Mouse (Mus musculus): ENCODE measurements around the gene Olfr282.
"Not testable (repeated sequence)": the region's sequence is repeated elsewhere in the genome, so short reads cannot be mapped to it uniquely, and the experiment has no call there.

The Olfr282 gene

DNA sequence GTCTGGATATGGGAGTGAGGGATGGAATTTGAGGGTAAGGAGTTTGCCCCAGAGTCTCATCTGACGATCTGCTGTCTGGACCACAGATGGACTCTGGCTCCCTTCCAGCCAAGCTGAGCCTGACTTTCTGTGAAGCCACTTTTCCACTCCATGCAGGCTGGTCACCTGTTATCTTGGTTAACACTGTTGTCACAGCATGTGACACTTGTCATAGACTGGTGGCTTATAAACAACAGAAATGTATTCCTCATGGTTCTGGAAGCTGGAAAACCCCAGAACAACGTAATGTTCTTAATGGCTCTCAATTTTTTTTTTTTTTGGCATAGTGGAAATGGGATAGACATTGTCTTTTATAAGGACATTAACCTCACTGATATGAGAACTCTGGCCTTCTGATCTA is 21.4 kb upstream of the Olfr282 start:
- H3K36me3 ChIP-seq (ENCODE audit: insufficient read depth, low read length) = no peaks in the 10 kb centered on the region
- H3K27me3 ChIP-seq (ENCODE audit: insufficient read depth, low read length) = no peaks in the 10 kb centered on the region
- no peak for TF ChIP-seq CTCF (conservative IDR thresholded peaks at IDR 0.05; ENCODE audit: low read length)
- TF ChIP-seq NANOG (IDR thresholded peaks at IDR 0.05; ENCODE audit: borderline replicate concordance, low read length) = no peak
- no peak for TF ChIP-seq POU5F1 (IDR thresholded peaks at IDR 0.05; ENCODE audit: borderline replicate concordance, low read length)
- peaks cover 16% of the 10 kb centered on the region for H3K9me3 ChIP-seq (ENCODE audit: low read length)
- no peaks in the 10 kb centered on the region for H3K4me1 ChIP-seq (replicated peaks; ENCODE audit: low read depth, low read length)
- H3K4me3 ChIP-seq (replicated peaks; ENCODE audit: low read length) = no peak overlapping the region

DNA sequence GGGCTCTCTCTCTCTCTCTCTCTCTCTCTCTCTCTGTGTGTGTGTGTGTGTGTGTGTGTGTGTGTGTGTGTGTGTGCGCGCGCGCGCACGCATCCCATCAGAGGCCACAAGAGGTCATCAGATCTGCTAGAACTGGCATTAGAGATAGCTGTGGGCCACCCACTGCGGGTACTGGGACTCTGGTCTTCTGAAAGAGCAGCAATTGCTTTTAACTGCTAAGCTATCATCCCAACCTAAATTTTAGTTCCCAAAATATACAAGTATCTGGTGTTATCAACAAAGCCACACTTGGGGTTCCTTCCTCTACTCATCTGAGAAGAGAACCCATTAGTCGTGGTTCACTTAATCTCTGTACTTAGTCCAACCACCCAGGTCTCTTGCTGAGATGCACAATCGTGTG is 20.8 kb upstream of the Olfr282 start:
- no peaks in the 10 kb centered on the region for H3K36me3 ChIP-seq (ENCODE audit: insufficient read depth, low read length)

DNA sequence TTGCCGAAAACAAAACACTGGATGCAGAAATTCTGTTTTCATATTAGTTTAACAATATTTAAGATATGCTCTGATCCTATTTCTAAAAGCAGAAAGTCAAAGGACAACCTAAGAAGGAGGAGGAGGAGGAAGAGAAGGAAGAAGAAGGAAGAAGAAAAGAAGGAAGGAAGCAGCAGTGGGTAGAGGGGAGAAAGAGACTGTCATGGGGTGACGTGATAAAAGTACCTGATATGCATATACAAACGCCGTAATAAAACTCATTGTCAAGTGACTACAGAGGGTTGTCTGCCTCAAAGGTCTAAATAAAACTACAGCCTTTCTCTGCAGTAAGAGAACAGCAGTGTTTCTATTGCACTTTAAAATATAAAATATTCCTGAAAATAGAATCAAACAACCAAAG is 15.0 kb upstream of the Olfr282 start:
- no peaks in the 10 kb centered on the region for H3K4me1 ChIP-seq (replicated peaks; ENCODE audit: low read depth, low read length)
- H3K36me3 ChIP-seq (ENCODE audit: insufficient read depth, low read length) = no peaks in the 10 kb centered on the region

More for the DNA sequence above, 20.8 kb upstream of the Olfr282 start:
- TF ChIP-seq NANOG (IDR thresholded peaks at IDR 0.05; ENCODE audit: borderline replicate concordance, low read length) (no peak), POU5F1 (IDR thresholded peaks at IDR 0.05; ENCODE audit: borderline replicate concordance, low read length) (no peak), CTCF (conservative IDR thresholded peaks at IDR 0.05; ENCODE audit: low read length) (no peak)
- no peak overlapping the region for H3K4me3 ChIP-seq (replicated peaks; ENCODE audit: low read length)
- H3K4me1 ChIP-seq (replicated peaks; ENCODE audit: low read depth, low read length) = no peaks in the 10 kb centered on the region
- H3K27me3 ChIP-seq (ENCODE audit: insufficient read depth, low read length) = no peaks in the 10 kb centered on the region
- peaks cover 16% of the 10 kb centered on the region for H3K9me3 ChIP-seq (ENCODE audit: low read length)

DNA sequence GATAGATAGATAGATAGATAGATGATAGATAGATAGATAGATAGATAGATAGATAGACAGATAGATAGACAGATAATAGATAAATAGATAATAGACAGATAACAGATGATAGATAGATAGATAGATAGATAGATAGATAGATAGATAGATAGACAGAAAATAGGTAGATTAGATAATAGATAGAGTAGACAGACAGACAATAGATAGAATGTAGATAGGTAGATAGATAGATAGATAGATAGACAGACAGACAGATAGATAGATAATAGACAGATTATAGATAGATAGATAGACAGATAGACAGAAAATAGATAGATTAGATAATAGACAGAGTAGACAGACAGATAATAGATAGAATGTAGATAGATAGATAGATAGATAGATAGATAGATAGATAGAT is 14.2 kb upstream of the Olfr282 start:
- not testable (repeated sequence) for H3K9me3 ChIP-seq (ENCODE audit: low read length); H3K4me3 ChIP-seq (replicated peaks; ENCODE audit: low read length); H3K4me1 ChIP-seq (replicated peaks; ENCODE audit: low read depth, low read length); H3K36me3 ChIP-seq (ENCODE audit: insufficient read depth, low read length); H3K27me3 ChIP-seq (ENCODE audit: insufficient read depth, low read length)

More for the DNA sequence above, 15.0 kb upstream of the Olfr282 start:
- H3K4me3 ChIP-seq (replicated peaks; ENCODE audit: low read length) = no peak overlapping the region
- no peak for TF ChIP-seq POU5F1 (IDR thresholded peaks at IDR 0.05; ENCODE audit: borderline replicate concordance, low read length)
- no peak for TF ChIP-seq NANOG (IDR thresholded peaks at IDR 0.05; ENCODE audit: borderline replicate concordance, low read length)
- no peak for TF ChIP-seq CTCF (conservative IDR thresholded peaks at IDR 0.05; ENCODE audit: low read length)
- H3K9me3 ChIP-seq (ENCODE audit: low read length) = no peaks in the 10 kb centered on the region
- H3K27me3 ChIP-seq (ENCODE audit: insufficient read depth, low read length) = no peaks in the 10 kb centered on the region

DNA sequence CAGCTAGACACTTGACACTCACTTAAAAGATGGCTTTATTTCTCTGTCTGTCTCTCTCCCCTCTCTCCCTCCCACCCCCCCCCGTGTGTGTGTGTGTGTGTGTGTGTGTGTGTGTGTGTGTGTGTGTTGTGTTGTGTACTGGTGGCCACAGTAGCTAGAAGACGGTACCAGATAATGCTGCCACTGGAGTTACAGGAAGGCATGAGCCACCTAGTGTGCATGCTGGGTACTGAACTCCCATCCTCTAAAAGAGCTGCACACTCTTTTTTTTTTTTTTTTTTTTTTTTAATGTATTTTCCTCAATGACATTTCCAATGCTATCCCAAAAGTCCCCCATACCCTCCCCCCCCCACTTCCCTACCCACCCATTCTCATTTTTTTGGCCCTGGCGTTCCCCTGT is 13.7 kb upstream of the Olfr282 start:
- H3K36me3 ChIP-seq (ENCODE audit: insufficient read depth, low read length); H3K4me3 ChIP-seq (replicated peaks; ENCODE audit: low read length); H3K9me3 ChIP-seq (ENCODE audit: low read length); H3K27me3 ChIP-seq (ENCODE audit: insufficient read depth, low read length); H3K4me1 ChIP-seq (replicated peaks; ENCODE audit: low read depth, low read length): not testable (repeated sequence)

DNA sequence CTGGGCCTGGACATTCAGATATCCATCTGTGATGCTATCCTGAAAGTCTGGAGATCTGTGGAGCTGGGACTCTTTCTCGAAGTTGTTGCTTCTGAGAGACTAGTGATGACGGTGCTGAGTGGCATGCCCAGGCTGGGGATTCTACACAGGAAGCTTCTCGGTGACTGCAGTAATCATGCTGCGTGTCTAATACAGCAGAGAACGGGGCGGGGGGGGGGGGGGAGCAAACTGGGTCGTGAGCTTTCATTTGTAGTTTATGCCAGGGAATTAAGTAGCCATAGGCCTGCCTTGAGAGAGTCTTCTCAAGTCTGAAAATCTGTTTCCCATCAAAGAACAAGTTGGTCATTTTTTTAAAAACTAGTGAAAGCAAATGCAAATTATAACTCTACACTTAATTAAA is 12.9 kb upstream of the Olfr282 start:
- TF ChIP-seq CTCF (conservative IDR thresholded peaks at IDR 0.05; ENCODE audit: low read length) (no peak), NANOG (IDR thresholded peaks at IDR 0.05; ENCODE audit: borderline replicate concordance, low read length) (no peak), POU5F1 (IDR thresholded peaks at IDR 0.05; ENCODE audit: borderline replicate concordance, low read length) (no peak)
- Histone ChIP-seq H3K27me3 (ENCODE audit: insufficient read depth, low read length) (no peaks in the 10 kb centered on the region), H3K36me3 (ENCODE audit: insufficient read depth, low read length) (no peaks in the 10 kb centered on the region), H3K9me3 (ENCODE audit: low read length) (no peaks in the 10 kb centered on the region), H3K4me3 (replicated peaks; ENCODE audit: low read length) (no peak overlapping the region), H3K4me1 (replicated peaks; ENCODE audit: low read depth, low read length) (no peaks in the 10 kb centered on the region)

DNA sequence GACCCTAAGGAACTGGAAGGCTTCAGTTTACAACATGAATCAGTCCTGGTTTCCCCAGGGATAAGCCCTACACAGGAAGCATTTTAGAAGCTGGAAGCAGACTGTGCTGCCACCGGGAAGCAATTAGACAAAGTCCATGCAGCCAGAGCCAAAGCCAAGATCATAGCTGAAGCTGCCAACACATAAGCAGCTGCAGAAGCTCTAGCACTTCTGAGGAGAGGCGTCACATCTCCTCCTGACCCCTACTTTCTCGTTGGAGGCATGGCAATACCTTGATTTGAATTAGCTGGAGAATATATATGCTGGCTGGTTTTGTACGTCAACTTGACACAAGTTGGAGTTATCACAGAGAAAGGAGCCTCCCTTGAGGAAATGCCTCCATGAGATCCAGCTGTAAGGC is 10.1 kb upstream of the Olfr282 start:
- peaks cover 6% of the 10 kb centered on the region; the same call in 1 of the 2 replicates for H3K4me1 ChIP-seq (replicated peaks; ENCODE audit: low read depth, low read length)
- no peak overlapping the region for H3K4me3 ChIP-seq (replicated peaks; ENCODE audit: low read length)
- H3K27me3 ChIP-seq (ENCODE audit: insufficient read depth, low read length) = no peaks in the 10 kb centered on the region
- H3K9me3 ChIP-seq (ENCODE audit: low read length) = no peaks in the 10 kb centered on the region
- H3K36me3 ChIP-seq (ENCODE audit: insufficient read depth, low read length) = no peaks in the 10 kb centered on the region
- TF ChIP-seq NANOG (IDR thresholded peaks at IDR 0.05; ENCODE audit: borderline replicate concordance, low read length) = no peak
- TF ChIP-seq CTCF (conservative IDR thresholded peaks at IDR 0.05; ENCODE audit: low read length) = no peak
- TF ChIP-seq POU5F1 (IDR thresholded peaks at IDR 0.05; ENCODE audit: borderline replicate concordance, low read length) = no peak

DNA sequence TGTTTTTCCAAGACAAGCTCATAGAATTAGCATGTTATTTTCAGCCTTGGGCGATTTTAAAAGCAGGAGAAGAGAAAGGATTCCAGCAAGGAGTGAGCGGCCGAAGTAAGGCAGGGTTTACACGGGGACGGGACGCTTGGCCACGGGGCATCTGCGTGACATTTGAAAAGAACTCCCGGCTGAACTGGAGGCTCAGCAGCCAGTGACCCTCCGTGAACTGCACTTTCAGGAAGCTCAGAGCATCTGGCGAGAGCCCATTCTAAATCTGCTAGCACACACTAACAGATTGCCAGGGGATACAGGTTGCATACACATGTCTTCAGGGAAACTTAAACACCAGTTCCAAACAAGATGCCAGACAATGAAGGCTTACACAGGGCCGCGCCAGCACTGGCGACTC is 6.7 kb upstream of the Olfr282 start:
- peaks cover 6% of the 10 kb centered on the region; the same call in 1 of the 2 replicates for H3K4me1 ChIP-seq (replicated peaks; ENCODE audit: low read depth, low read length)
- no peaks in the 10 kb centered on the region for H3K36me3 ChIP-seq (ENCODE audit: insufficient read depth, low read length)
- no peak for TF ChIP-seq CTCF (conservative IDR thresholded peaks at IDR 0.05; ENCODE audit: low read length)
- no peak for TF ChIP-seq POU5F1 (IDR thresholded peaks at IDR 0.05; ENCODE audit: borderline replicate concordance, low read length)
- no peak for TF ChIP-seq NANOG (IDR thresholded peaks at IDR 0.05; ENCODE audit: borderline replicate concordance, low read length)
- H3K9me3 ChIP-seq (ENCODE audit: low read length) = no peaks in the 10 kb centered on the region
- no peak overlapping the region for H3K4me3 ChIP-seq (replicated peaks; ENCODE audit: low read length)
- no peaks in the 10 kb centered on the region for H3K27me3 ChIP-seq (ENCODE audit: insufficient read depth, low read length)

DNA sequence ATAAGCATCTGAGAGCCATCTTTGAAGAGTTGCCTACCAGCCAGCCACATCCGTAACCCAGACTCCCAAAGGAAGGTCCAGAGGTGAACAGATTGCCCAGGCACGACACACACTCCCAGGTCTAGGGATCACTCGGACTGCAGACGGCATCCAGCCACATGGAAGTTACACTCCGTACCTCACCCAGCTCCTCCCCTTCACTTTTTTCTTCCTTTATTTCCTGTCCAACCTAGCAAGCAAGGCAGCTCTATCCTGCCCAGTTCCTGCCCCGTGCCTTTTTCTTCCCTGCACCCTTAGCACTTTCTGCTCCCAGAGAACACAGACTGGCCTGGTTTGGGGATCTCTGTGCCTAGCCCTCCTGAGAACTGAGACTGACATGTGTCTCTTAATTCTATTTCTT is 6.3 kb upstream of the Olfr282 start:
- Histone ChIP-seq H3K4me3 (replicated peaks; ENCODE audit: low read length) (no peak overlapping the region), H3K4me1 (replicated peaks; ENCODE audit: low read depth, low read length) (peaks cover 6% of the 10 kb centered on the region; the same call in 1 of the 2 replicates), H3K27me3 (ENCODE audit: insufficient read depth, low read length) (no peaks in the 10 kb centered on the region), H3K9me3 (ENCODE audit: low read length) (no peaks in the 10 kb centered on the region), H3K36me3 (ENCODE audit: insufficient read depth, low read length) (no peaks in the 10 kb centered on the region)
- no peak for TF ChIP-seq CTCF (conservative IDR thresholded peaks at IDR 0.05; ENCODE audit: low read length)

All from E14TG2a.4 (cell line).